Mouse (Mus musculus) limb, embryonic 15.5 days (tissue): Measurements from ENCODE around the gene Ms4a4a. TPM values are rescaled to one million over a fixed set of nuclear protein-coding genes. Genes with fewer than 3 reads are reported as not detected.

Experiments used
- ATAC-seq: fragments of 200-750 bp; cut with Nextera tagmentation; 2 replicates; pipeline ENCODE4 v1.8.0; 2017; ENCODE audit warnings: low read depth, moderate TSS enrichment; ENCODE audit not compliant: insufficient number of reproducible peaks, low FRiP score, low TSS enrichment
- H3K27ac ChIP-seq: fragments of 300-500 bp; sonication (generic); 2 replicates; pipeline ENCODE4 v1.5.1; 2015; ENCODE audit warnings: moderate library complexity, mild to moderate bottlenecking, inconsistent platforms
- H3K27me3 ChIP-seq: fragments of 300-500 bp; sonication (generic); 2 replicates; pipeline ENCODE4 v1.6.1; 2015; ENCODE audit warnings: inconsistent platforms
- H3K36me3 ChIP-seq: fragments of 300-500 bp; sonication (generic); 2 replicates; pipeline ENCODE4 v1.6.1; 2015; ENCODE audit warnings: inconsistent platforms
- H3K4me1 ChIP-seq: fragments of 300-500 bp; sonication (generic); 2 replicates; pipeline ENCODE4 v1.6.1; 2015; ENCODE audit warnings: inconsistent platforms
- H3K4me2 ChIP-seq: fragments of 300-500 bp; sonication (generic); 2 replicates; pipeline ENCODE4 v1.6.1; 2015; ENCODE audit warnings: mild to moderate bottlenecking, inconsistent platforms
- H3K4me3 ChIP-seq: fragments of 300-500 bp; sonication (generic); 2 replicates; pipeline ENCODE4 v1.5.1; 2015; ENCODE audit warnings: mild to moderate bottlenecking, inconsistent platforms
- H3K9ac ChIP-seq: fragments of 300-500 bp; sonication (generic); 2 replicates; pipeline ENCODE4 v1.6.1; 2015; ENCODE audit warnings: inconsistent platforms
- H3K9me3 ChIP-seq: fragments of 300-500 bp; sonication (generic); 2 replicates; pipeline ENCODE4 v1.6.1; 2016; ENCODE audit warnings: inconsistent platforms
- WGBS: fragments of 180-500 bp; shearing (Covaris S2); methylation state at CpG from one replicate; pipeline ENCODE4 v1.1.7; 2015; 5-methylcytosine and 5-hydroxymethylcytosine counted together
- polyA plus RNA-seq: library from polyadenylated mRNA; unstranded; fragments of >200 nt; fragmentation: Nextera tagmentation; extraction: Ambion mirVana; gene quantifications from 2 replicates; pipeline ENCODE4 v1.2.1, GENCODE M21; 2015

Ms4a4a gene
- 12.4 and 16.0 TPM in 2 replicates for polyA plus RNA-seq

GRCm38 (mm10) chr19:11375273-11375672 lies at the start of gene Ms4a4a:
Gene Ms4a4a (plus strand): TSS chr19:11375523.
- H3K4me1 ChIP-seq = no peaks in the 10 kb centered on the region
- H3K27me3 ChIP-seq = no peaks in the 10 kb centered on the region
- H3K4me2 ChIP-seq = no peak within 1 kb of the TSS
- no peaks in the 10 kb centered on the region for H3K36me3 ChIP-seq
- H3K9me3 ChIP-seq = no peaks in the 10 kb centered on the region
- H3K4me3 ChIP-seq = no peak within 1 kb of the TSS
- 68% methylated on average over 2 of the region's 2 CpGs for whole genome bisulfite sequencing
- no peak within 1 kb of the TSS for H3K27ac ChIP-seq
- H3K9ac ChIP-seq = no peak within 1 kb of the TSS
- no peak for ATAC-seq

- H3K27ac ChIP-seq = no peak within 1 kb of the TSS
- ATAC-seq = no peak
- no peaks in the 10 kb centered on the region for H3K9me3 ChIP-seq
- H3K4me1 ChIP-seq = no peaks in the 10 kb centered on the region
- H3K9ac ChIP-seq = no peak within 1 kb of the TSS
- 84% methylated on average over 6 of the region's 6 CpGs for WGBS
- H3K4me3 ChIP-seq = no peak within 1 kb of the TSS
- H3K27me3 ChIP-seq = no peaks in the 10 kb centered on the region
- H3K4me2 ChIP-seq = no peak within 1 kb of the TSS
- no peaks in the 10 kb centered on the region for H3K36me3 ChIP-seq
These were observed 39.4 kb upstream of the Ms4a4a start, which contains the start of gene Ms4a7 for GRCm38 (mm10) chr19:11335932-11336331. Gene Ms4a7 (minus strand): TSS chr19:11336146.

GRCm38 (mm10) chr19:11343147-11343546 lies 32.2 kb upstream of the Ms4a4a start:
- Histone ChIP-seq H3K9me3 (no peaks in the 10 kb centered on the region), H3K27ac (no peak overlapping the region), H3K4me3 (no peak overlapping the region), H3K4me1 (no peaks in the 10 kb centered on the region), H3K4me2 (no peak overlapping the region), H3K9ac (no peak overlapping the region), H3K27me3 (no peaks in the 10 kb centered on the region), H3K36me3 (no peaks in the 10 kb centered on the region)
- no peak for ATAC-seq

- Histone ChIP-seq H3K27me3 (no peaks in the 10 kb centered on the region), H3K4me1 (no peaks in the 10 kb centered on the region), H3K9me3 (no peaks in the 10 kb centered on the region), H3K4me3 (no peak overlapping the region), H3K27ac (no peak overlapping the region), H3K9ac (no peak overlapping the region), H3K4me2 (no peak overlapping the region), H3K36me3 (no peaks in the 10 kb centered on the region)
- ATAC-seq = no peak
These were observed 31.3 kb upstream of the Ms4a4a start for GRCm38 (mm10) chr19:11343992-11344391.

GRCm38 (mm10) chr19:11349698-11350481 lies 25.4 kb upstream of the Ms4a4a start:
- Histone ChIP-seq H3K9ac (no peak overlapping the region), H3K27ac (no peak overlapping the region), H3K4me3 (no peak overlapping the region), H3K4me2 (no peak overlapping the region), H3K36me3 (no peaks in the 10 kb centered on the region), H3K9me3 (no peaks in the 10 kb centered on the region), H3K4me1 (no peaks in the 10 kb centered on the region), H3K27me3 (no peaks in the 10 kb centered on the region)
- ATAC-seq = no peak
- 55% methylated on average over 7 of the region's 7 CpGs for WGBS

- H3K36me3 ChIP-seq = no peaks in the 10 kb centered on the region
- H3K27me3 ChIP-seq = no peaks in the 10 kb centered on the region
- 43% methylated on average over 3 of the region's 3 CpGs for WGBS
- no peak overlapping the region for H3K9ac ChIP-seq
- H3K4me2 ChIP-seq = no peak overlapping the region
- no peaks in the 10 kb centered on the region for H3K4me1 ChIP-seq
- no peak overlapping the region for H3K27ac ChIP-seq
- no peaks in the 10 kb centered on the region for H3K9me3 ChIP-seq
- H3K4me3 ChIP-seq = no peak overlapping the region
- ATAC-seq = no peak
These were observed 23.4 kb upstream of the Ms4a4a start for GRCm38 (mm10) chr19:11351878-11352277.

GRCm38 (mm10) chr19:11355730-11356129 lies 19.6 kb upstream of the Ms4a4a start:
- Histone ChIP-seq H3K36me3 (no peaks in the 10 kb centered on the region), H3K4me1 (no peaks in the 10 kb centered on the region), H3K27me3 (no peaks in the 10 kb centered on the region), H3K4me2 (no peak overlapping the region), H3K9ac (no peak overlapping the region), H3K4me3 (no peak overlapping the region), H3K27ac (no peak overlapping the region), H3K9me3 (no peaks in the 10 kb centered on the region)
- no peak for ATAC-seq
- 80% methylated on average over 7 of the region's 7 CpGs for WGBS

- ATAC-seq = no peak
- no peaks in the 10 kb centered on the region for H3K27me3 ChIP-seq
- H3K27ac ChIP-seq = no peak overlapping the region
- no peaks in the 10 kb centered on the region for H3K4me1 ChIP-seq
- 57% methylated on average over 3 of the region's 3 CpGs for WGBS
- H3K9ac ChIP-seq = no peak overlapping the region
- H3K36me3 ChIP-seq = no peaks in the 10 kb centered on the region
- no peak overlapping the region for H3K4me3 ChIP-seq
- no peaks in the 10 kb centered on the region for H3K9me3 ChIP-seq
- H3K4me2 ChIP-seq = no peak overlapping the region
These were observed 15.2 kb upstream of the Ms4a4a start for GRCm38 (mm10) chr19:11360106-11360505.

GRCm38 (mm10) chr19:11362002-11362401 lies 13.3 kb upstream of the Ms4a4a start:
- Histone ChIP-seq H3K9me3 (no peaks in the 10 kb centered on the region), H3K4me3 (no peak overlapping the region), H3K36me3 (no peaks in the 10 kb centered on the region), H3K9ac (no peak overlapping the region), H3K27me3 (no peaks in the 10 kb centered on the region), H3K4me1 (no peaks in the 10 kb centered on the region), H3K27ac (no peak overlapping the region), H3K4me2 (no peak overlapping the region)
- no peak for ATAC-seq

- H3K4me3 ChIP-seq = no peak overlapping the region
- no peaks in the 10 kb centered on the region for H3K9me3 ChIP-seq
- H3K36me3 ChIP-seq = no peaks in the 10 kb centered on the region
- no peaks in the 10 kb centered on the region for H3K27me3 ChIP-seq
- no peak overlapping the region for H3K9ac ChIP-seq
- no peak overlapping the region for H3K27ac ChIP-seq
- H3K4me2 ChIP-seq = no peak overlapping the region
- no peak for ATAC-seq
- H3K4me1 ChIP-seq = no peaks in the 10 kb centered on the region
- WGBS = 75% methylated on average over 3 of the region's 3 CpGs
These were observed 7.0 kb upstream of the Ms4a4a start for GRCm38 (mm10) chr19:11368310-11368709.

- Histone ChIP-seq H3K4me2 (no peak overlapping the region), H3K36me3 (no peaks in the 10 kb centered on the region), H3K9me3 (no peaks in the 10 kb centered on the region), H3K27me3 (no peaks in the 10 kb centered on the region), H3K9ac (no peak overlapping the region), H3K4me3 (no peak overlapping the region), H3K4me1 (no peaks in the 10 kb centered on the region), H3K27ac (no peak overlapping the region)
- ATAC-seq = no peak
These were observed 4.1 kb upstream of the Ms4a4a start for GRCm38 (mm10) chr19:11371181-11371580.

GRCm38 (mm10) chr19:11376399-11376798 lies 1.1 kb downstream of the Ms4a4a start:
- 67% methylated on average over 2 of the region's 2 CpGs for WGBS
- no peak for ATAC-seq
- Histone ChIP-seq H3K9ac (no peak overlapping the region), H3K4me1 (no peaks in the 10 kb centered on the region), H3K4me2 (no peak overlapping the region), H3K27ac (no peak overlapping the region), H3K4me3 (no peak overlapping the region), H3K9me3 (no peaks in the 10 kb centered on the region), H3K36me3 (no peaks in the 10 kb centered on the region), H3K27me3 (no peaks in the 10 kb centered on the region)

GRCm38 (mm10) chr19:11387109-11387508 lies 11.8 kb downstream of the Ms4a4a start:
- Histone ChIP-seq H3K9me3 (no peaks in the 10 kb centered on the region), H3K4me3 (no peak overlapping the region), H3K27ac (no peak overlapping the region), H3K4me1 (no peaks in the 10 kb centered on the region), H3K4me2 (no peak overlapping the region), H3K9ac (no peak overlapping the region), H3K27me3 (no peaks in the 10 kb centered on the region), H3K36me3 (no peaks in the 10 kb centered on the region)
- WGBS = 73% methylated on average over 2 of the region's 2 CpGs
- no peak for ATAC-seq
